Mouse (Mus musculus) CH12.LX (cell line): ENCODE measurements at regions not wholly inside any gene's neighbourhood (a gene's known extent, or its start where the extent isn't known, plus 50 kb on each side); places are given as distances from the start of the nearest gene placed in this dataset.

ENCODE experiments used
- DNase-seq: peaks from one replicate; pipeline ENCODE4 v3.0.0-alpha.2; 2013; ENCODE audit errors: extremely low read depth
- H3K27ac ChIP-seq: 2 replicates; pipeline ENCODE4 v1.5.1; 2012; ENCODE audit warnings: low read depth, mild to moderate bottlenecking, control low read depth, moderate library complexity; ENCODE audit not compliant: insufficient read depth
- H3K27me3 ChIP-seq: replicated peaks from 2 replicates; pipeline ENCODE3; 2012; ENCODE audit warnings: inconsistent platforms
- H3K36me3 ChIP-seq, 2 experiments: replicated peaks in 1 of 2; 2 replicates each; pipeline versions ENCODE3 to v1.6.1; 2012; ENCODE audit warnings: inconsistent platforms in 1 of 2, low read length in 1 of 2, mild to moderate bottlenecking in 1 of 2, mixed read lengths in 1 of 2, moderate library complexity in 1 of 2; ENCODE audit not compliant: control insufficient read depth in 1 of 2, insufficient read depth in 1 of 2
- H3K4me1 ChIP-seq, 2 experiments: 2 replicates each; pipeline ENCODE4 v1.6.1; 2012; ENCODE audit warnings: inconsistent platforms in 1 of 2, moderate library complexity in 1 of 2; ENCODE audit not compliant: insufficient read depth in 2 of 2, control insufficient read depth in 1 of 2
- H3K4me2 ChIP-seq: 2 replicates; pipeline ENCODE4 v1.6.1; 2012; ENCODE audit warnings: low read depth, mild to moderate bottlenecking, control low read depth; ENCODE audit not compliant: poor library complexity, insufficient read depth, severe bottlenecking
- H3K4me3 ChIP-seq, 3 experiments: fragments of 150-350 bp in 1 of 3; sonication (generic) in 1 of 3; replicated peaks in 1 of 3; 2 replicates each; pipeline versions ENCODE3 to v1.5.1; 2011 to 2012; ENCODE audit warnings: low read depth in 2 of 3, low read length in 2 of 3, mild to moderate bottlenecking in 2 of 3, moderate library complexity in 2 of 3, control low read depth in 1 of 3, improper control_type of control experiment in 1 of 3, inconsistent platforms in 1 of 3, mixed read lengths in 1 of 3; ENCODE audit not compliant: poor library complexity in 1 of 3
- H3K79me2 ChIP-seq: replicated peaks from 2 replicates; pipeline ENCODE4 v1.6.1; 2012; ENCODE audit warnings: mild to moderate bottlenecking, moderate library complexity; ENCODE audit not compliant: control insufficient read depth, poor library complexity, insufficient read depth, severe bottlenecking; ENCODE audit errors: extremely low read depth
- H3K9ac ChIP-seq: 2 replicates; pipeline ENCODE4 v1.6.1; 2012; ENCODE audit warnings: low read depth, mild to moderate bottlenecking, control low read depth, moderate library complexity; ENCODE audit not compliant: insufficient read depth
- H3K9me3 ChIP-seq: replicated peaks from 2 replicates; pipeline ENCODE3; 2012; ENCODE audit warnings: low read length, inconsistent platforms, mixed read lengths
- CHD1 ChIP-seq: IDR thresholded peaks from 2 replicates; pipeline ENCODE4 v1.6.1; 2012; ENCODE audit warnings: low read depth, low read length, improper control_type of control experiment, inconsistent platforms
- CHD2 ChIP-seq: IDR thresholded peaks from 2 replicates; pipeline ENCODE4 v1.6.1; 2011; ENCODE audit warnings: low read length, improper control_type of control experiment
- E2F4 ChIP-seq: IDR thresholded peaks from 2 replicates; pipeline ENCODE4 v1.6.1; 2011; ENCODE audit warnings: low read depth, low read length, improper control_type of control experiment; ENCODE audit not compliant: insufficient replicate concordance
- EP300 ChIP-seq: IDR thresholded peaks from 2 replicates; pipeline ENCODE4 v1.6.1; 2011; ENCODE audit warnings: low read length, improper control_type of control experiment
- GABPA ChIP-seq: IDR thresholded peaks from 2 replicates; pipeline ENCODE4 v1.6.1; 2012; ENCODE audit warnings: low read depth, low read length, improper control_type of control experiment, inconsistent platforms; ENCODE audit not compliant: insufficient replicate concordance
- JUN ChIP-seq: IDR thresholded peaks from 2 replicates; pipeline ENCODE4 v1.6.1; 2011; ENCODE audit warnings: low read depth, mild to moderate bottlenecking, low read length, improper control_type of control experiment, moderate library complexity; ENCODE audit not compliant: insufficient read depth
- MAFK ChIP-seq: IDR thresholded peaks from 2 replicates; pipeline ENCODE4 v1.6.1; 2011; ENCODE audit warnings: low read length, improper control_type of control experiment; ENCODE audit not compliant: insufficient replicate concordance
- MAX ChIP-seq: IDR thresholded peaks from 2 replicates; pipeline ENCODE4 v1.6.1; 2011; ENCODE audit warnings: low read length, improper control_type of control experiment
- MEF2A ChIP-seq: IDR thresholded peaks from 2 replicates; pipeline ENCODE4 v1.6.1; 2014; ENCODE audit warnings: low read depth, mild to moderate bottlenecking, inconsistent platforms, low read length, improper control_type of control experiment, borderline replicate concordance
- MXI1 ChIP-seq: IDR thresholded peaks from 2 replicates; pipeline ENCODE4 v1.6.1; 2011; ENCODE audit warnings: mild to moderate bottlenecking, low read depth, low read length, improper control_type of control experiment
- POLR2A ChIP-seq: IDR thresholded peaks from 2 replicates; pipeline ENCODE4 v1.6.1; 2011; ENCODE audit warnings: low read depth, mild to moderate bottlenecking, improper control_type of control experiment, low read length
- POLR2AphosphoS2 ChIP-seq: IDR thresholded peaks from 2 replicates; pipeline ENCODE4 v1.6.1; 2011; ENCODE audit warnings: low read depth, low read length, improper control_type of control experiment
- RAD21 ChIP-seq: IDR thresholded peaks from 2 replicates; pipeline ENCODE4 v1.6.1; 2011; ENCODE audit warnings: low read depth, mild to moderate bottlenecking, low read length, improper control_type of control experiment, moderate library complexity
- TCF12 ChIP-seq: IDR thresholded peaks from 2 replicates; pipeline ENCODE4 v1.6.1; 2014; ENCODE audit warnings: low read depth, mild to moderate bottlenecking, inconsistent platforms, low read length, improper control_type of control experiment
- USF2 ChIP-seq: conservative IDR thresholded peaks from 2 replicates; pipeline ENCODE4 v1.6.1; 2011; ENCODE audit warnings: low read depth, low read length, improper control_type of control experiment
- ZKSCAN1 ChIP-seq: IDR thresholded peaks from 2 replicates; pipeline ENCODE4 v1.6.1; 2012; ENCODE audit warnings: low read depth, inconsistent platforms, low read length, improper control_type of control experiment, borderline replicate concordance
- ZNF384 ChIP-seq: IDR thresholded peaks from 2 replicates; pipeline ENCODE4 v1.6.1; 2012; ENCODE audit warnings: low read depth, low read length, improper control_type of control experiment, inconsistent platforms
- dilution Hi-C: fragments of 300-500 bp; cut with MboI; formaldehyde crosslinking; loops from 2 replicates; pipeline ENCODE4 v1.14.3; 2020; ENCODE audit warnings: low sequenced_read_pairs; ENCODE audit not compliant: extremely low pct_unique_long_range_greater_than_20kb, extremely low pct_ligation_motif_present
- in situ Hi-C: fragments of 300-500 bp; cut with MboI; formaldehyde crosslinking; loops from 3 replicates; pipeline ENCODE4 v1.14.3; 2019; ENCODE audit warnings: low sequenced_read_pairs, low pct_ligation_motif_present, low pct_unique_long_range_greater_than_20kb, mixed read lengths

- dilution Hi-C loops: no loop called here
- no peaks in the 10 kb centered on the region for H3K79me2 ChIP-seq
- H3K4me2 ChIP-seq: no peak overlapping the region
- no peaks in the 10 kb centered on the region for H3K27me3 ChIP-seq
- H3K4me3 ChIP-seq: no peak overlapping the region
- H3K36me3 ChIP-seq: no peaks in the 10 kb centered on the region
- in situ Hi-C loops: no loop called here
- no peaks in the 10 kb centered on the region for H3K4me1 ChIP-seq
- TF ChIP-seq CHD2: no peak
- TF ChIP-seq TCF12: no peak
- no peak for TF ChIP-seq E2F4
- no peak for TF ChIP-seq MAFK
- TF ChIP-seq ZKSCAN1: no peak
- no peak for TF ChIP-seq MXI1
- no peak for TF ChIP-seq POLR2AphosphoS2
- no peak for TF ChIP-seq EP300
- TF ChIP-seq MAX: no peak
- TF ChIP-seq ZNF384: no peak
- no peak for TF ChIP-seq CHD1
- TF ChIP-seq MEF2A: no peak
- TF ChIP-seq, all 38 proteins: peak for 0
- DNase-seq: no peak
- Histone ChIP-seq H3K27ac (no peak overlapping the region), H3K9me3 (peaks cover 7% of the 10 kb centered on the region), H3K9ac (no peak overlapping the region)
Observed at GRCm38 (mm10) chr5:106064366-106064765, 188.0 kb downstream of the Zfp326 start.

- H3K9ac ChIP-seq: no peak overlapping the region
- no peak overlapping the region for H3K4me2 ChIP-seq
- no peaks in the 10 kb centered on the region for H3K36me3 ChIP-seq
- H3K4me3 ChIP-seq: no peak overlapping the region
- no peak for DNase-seq
- in situ Hi-C loops: no loop called here
- TF ChIP-seq JUN (no peak), RAD21 (no peak), ZKSCAN1 (no peak), POLR2A (no peak), USF2 (no peak), GABPA (no peak), POLR2AphosphoS2 (no peak), EP300 (no peak), CHD2 (no peak), TCF12 (no peak)
- TF ChIP-seq, all 38 proteins: peak for 0
- Histone ChIP-seq H3K4me1 (no peaks in the 10 kb centered on the region), H3K27me3 (no peaks in the 10 kb centered on the region), H3K79me2 (no peaks in the 10 kb centered on the region), H3K27ac (no peak overlapping the region), H3K9me3 (peaks cover 7% of the 10 kb centered on the region)
- dilution Hi-C loops: no loop called here
Observed at GRCm38 (mm10) chr5:106062926-106063325, 186.6 kb downstream of the Zfp326 start.
